ENCODE assay signal across 9 mouse cellular contexts in genomic region chr14:35110928-35111327, GRCm38 (mm10).
DNase-seq lines count a peak whose midpoint lies in the region; ATAC-seq lines count a peak whose summit lies in the region.
"Had no signal": no experiment of that assay in that cellular context is flagged by ENCODE, and none has a peak within 500 bp of the region (broad histone marks: within the 10 kb centered on the region; RNA-seq: fewer than 3 reads in every experiment).

No protein-coding gene starts in this region.

- H3K4me1 ChIP-seq in midbrain, embryonic 14.5 days (ENCODE audit: control insufficient read depth, insufficient read depth, low read length), result peaks cover 9% of the 10 kb centered on the region; the same call in 1 of the 2 replicates
- peaks cover 10% of the 10 kb centered on the region; the same call in 1 of the 2 replicates for H3K4me1 ChIP-seq in midbrain, embryonic 16.5 days (ENCODE audit: control insufficient read depth, insufficient read depth, low read length)

- peak; percentile 2 to 30 for DNase-seq in heart, adult 18-20 months
- DNase-seq in heart, adult 9 months (ENCODE audit: low spot score in 2 of 2), result no peak
- peak; percentile 60 for DNase-seq in midbrain, embryonic 14.5 days
- peak; percentile 17 for DNase-seq in embryo, embryonic 9.5 days (ENCODE audit: extremely low spot score)
- peak; percentile 37 for DNase-seq in mesoderm, embryonic 11.5 days (ENCODE audit: low read depth, low spot score)
- no peak for DNase-seq in gastrocnemius, postnatal 4 days (ENCODE audit: low spot score in 2 of 2)
- no peak for DNase-seq in yolk sac, embryonic 10.5 days (ENCODE audit: low spot score)

- WGBS in midbrain, embryonic 14.5 days, result 68% methylated on average over 1 of the region's 1 CpGs
- WGBS in midbrain, embryonic 16.5 days, result 56% methylated on average over 1 of the region's 1 CpGs

- ATAC-seq in midbrain, embryonic 14.5 days (ENCODE audit: low FRiP score, low TSS enrichment), result peak; percentile 40; the same call in 1 of the 2 replicates
- ATAC-seq in midbrain, embryonic 16.5 days, result no peak

- no peak overlapping the region for H3K4me3 ChIP-seq in midbrain, embryonic 14.5 days (replicated peaks; ENCODE audit: low read depth, low read length)
- H3K4me3 ChIP-seq in midbrain, embryonic 16.5 days (ENCODE audit: low read depth, low read length), result no peak overlapping the region
- H3K4me3 ChIP-seq: limb, embryonic 13.5 days had no signal

- H3K36me3 ChIP-seq in midbrain, embryonic 14.5 days (ENCODE audit: control insufficient read depth, insufficient read depth, low read length), result no peaks in the 10 kb centered on the region
- no peaks in the 10 kb centered on the region for H3K36me3 ChIP-seq in midbrain, embryonic 16.5 days (ENCODE audit: control insufficient read depth, insufficient read depth, low read length)
- H3K36me3 ChIP-seq: limb, embryonic 13.5 days had no signal

- no peak overlapping the region for H3K4me2 ChIP-seq in midbrain, embryonic 14.5 days (ENCODE audit: low read length)
- no peak overlapping the region for H3K4me2 ChIP-seq in midbrain, embryonic 16.5 days (ENCODE audit: low read length)
- H3K4me2 ChIP-seq: limb, embryonic 13.5 days had no signal

- no peak overlapping the region for H3K27ac ChIP-seq in midbrain, embryonic 14.5 days (replicated peaks; ENCODE audit: low read depth, low read length)
- H3K27ac ChIP-seq in midbrain, embryonic 16.5 days (ENCODE audit: low read length), result no peak overlapping the region
- H3K27ac ChIP-seq: limb, embryonic 13.5 days had no signal

- no peak overlapping the region for H3K9ac ChIP-seq in midbrain, embryonic 14.5 days (replicated peaks; ENCODE audit: low read length)
- H3K9ac ChIP-seq in midbrain, embryonic 16.5 days (ENCODE audit: low read depth, low read length), result no peak overlapping the region
- H3K9ac ChIP-seq: limb, embryonic 13.5 days had no signal

- H3K9me3 ChIP-seq in midbrain, embryonic 14.5 days (ENCODE audit: control insufficient read depth, low read length), result no peaks in the 10 kb centered on the region
- H3K9me3 ChIP-seq in midbrain, embryonic 16.5 days (replicated peaks; ENCODE audit: control insufficient read depth, low read length, poor library complexity, severe bottlenecking), result no peaks in the 10 kb centered on the region
- H3K9me3 ChIP-seq: limb, embryonic 13.5 days had no signal

- no peaks in the 10 kb centered on the region for H3K27me3 ChIP-seq in midbrain, embryonic 14.5 days (ENCODE audit: control insufficient read depth, insufficient read depth, low read length)
- no peaks in the 10 kb centered on the region for H3K27me3 ChIP-seq in midbrain, embryonic 16.5 days (ENCODE audit: control insufficient read depth, insufficient read depth, low read depth, low read length)
- H3K27me3 ChIP-seq: limb, embryonic 13.5 days had no signal

Comparison
In these comparisons a context has a peak if more than half of its experiments do, and no peak if none do; other contexts are left out.
1. DNase-seq: peak in heart, adult 18-20 months (2 of 2), midbrain, embryonic 14.5 days (single experiment), embryo, embryonic 9.5 days (single experiment) and mesoderm, embryonic 11.5 days (single experiment); none in heart, adult 9 months (0 of 2), gastrocnemius, postnatal 4 days (0 of 2) and yolk sac, embryonic 10.5 days (single experiment).